Mouse (Mus musculus): ENCODE measurements around the gene Creb3l4.

The Creb3l4 gene

DNA sequence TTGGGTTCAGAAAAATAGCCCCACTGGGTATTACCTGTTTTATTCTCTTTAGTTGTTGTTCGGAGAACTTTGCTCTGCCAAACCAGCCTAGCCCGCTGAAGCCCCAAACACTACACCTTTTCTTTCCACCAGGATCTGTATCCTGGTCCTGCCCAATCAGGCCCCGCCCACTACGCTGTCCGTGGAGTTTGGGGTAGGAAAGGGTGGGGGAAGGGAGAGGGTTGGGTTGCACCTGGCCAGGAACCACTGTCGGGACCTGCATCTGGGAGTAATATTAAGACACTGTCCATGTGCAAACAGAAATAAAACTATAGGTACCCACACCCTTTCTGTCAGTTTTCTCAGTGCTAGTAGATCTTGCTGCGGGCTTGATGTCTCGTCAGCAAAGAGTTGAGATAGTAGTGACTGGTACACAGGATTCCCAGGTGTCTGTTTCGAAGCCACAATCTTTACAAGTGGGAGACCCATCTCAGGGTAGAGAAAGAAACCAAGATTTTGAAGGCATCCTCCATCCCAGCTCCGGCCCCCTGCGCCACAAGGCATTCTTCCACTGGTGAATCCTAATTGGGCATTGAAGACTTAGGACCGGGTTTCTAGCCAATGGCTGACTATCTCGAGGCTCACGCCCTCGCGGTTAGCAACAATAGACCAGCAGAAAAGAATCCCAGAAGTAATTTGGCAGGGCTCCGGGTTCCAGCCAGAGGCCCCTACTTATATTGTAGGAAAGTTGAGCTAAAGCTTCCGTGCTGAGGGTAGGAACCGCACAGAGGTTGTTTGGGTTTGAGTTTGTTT lies at the start of gene Creb3l4:
Creb3l4 (minus strand) TSS at position 529 of the 792 bp plus-strand sequence.
- ChIA-PET POLR2A (interaction anchor here in 3 of 4 experiments (0.6 to 7.5 kb wide), 30 partner anchors 9 to 270 kb away, joined by 3 to 108 read pairs (median 4); partner anchors contain the start of genes Jtb (in 3 of the 3), Rab13 (in 2 of the 3), Rps27 (in 2 of the 3) and Crtc2 (in 1 of the 3)), CTCF (interaction anchor here in 2 of 4 experiments (0.6 to 0.9 kb wide), 2 partner anchors 8 to 466 kb away, joined by 3 to 4 read pairs; no protein-coding TSS in a partner anchor)

DNA sequence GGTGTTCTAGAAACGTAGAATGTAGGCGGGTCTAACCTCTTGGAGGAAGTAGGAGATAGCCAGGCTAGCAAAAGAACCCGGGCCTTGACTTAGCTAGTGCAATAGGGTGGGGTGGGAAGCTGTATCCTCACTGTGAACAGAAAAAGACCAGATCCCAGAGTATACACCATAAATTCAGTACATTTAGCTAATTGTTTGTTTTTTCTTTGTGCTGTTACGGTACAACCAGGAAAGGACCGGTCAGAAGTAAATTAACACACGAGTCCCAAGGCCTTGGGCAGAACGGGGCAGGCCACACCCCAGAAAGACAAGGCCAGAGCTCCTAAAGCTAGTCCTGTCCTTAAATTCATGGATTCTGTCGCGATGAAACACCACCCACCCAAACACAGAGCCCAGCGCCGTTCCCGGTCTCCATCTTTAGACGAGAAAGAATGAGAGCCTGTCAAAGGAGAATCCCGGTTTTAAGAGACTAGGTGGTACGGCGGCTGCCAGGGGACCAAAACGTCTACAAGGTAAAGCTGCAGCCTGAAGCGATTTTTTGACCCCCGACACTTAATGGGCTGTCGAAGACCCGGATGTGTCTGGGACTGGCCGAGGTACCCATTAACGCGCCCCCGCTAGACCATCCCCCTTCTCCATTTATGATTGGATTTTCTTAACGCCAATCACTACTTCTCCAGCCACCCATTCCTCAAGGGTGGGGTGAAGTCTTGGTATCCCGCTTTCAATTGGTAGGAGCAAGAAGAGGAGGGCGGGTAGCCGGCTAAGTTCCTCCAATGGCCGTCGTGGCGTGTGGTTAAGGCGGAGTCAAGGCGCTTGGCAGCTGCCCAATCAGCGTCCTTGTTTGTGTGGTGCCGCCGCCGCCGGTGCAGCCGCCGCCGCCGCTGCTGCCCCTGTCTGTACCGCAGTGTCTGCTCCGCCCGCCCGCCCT lies 49.3 kb upstream of the Creb3l4 start, which contains the start of gene Gatad2b:
Gatad2b (plus strand) TSS at position 834 of the 931 bp plus-strand sequence.
- CTCF ChIA-PET, result interaction anchor here in 3 of 4 experiments (0.6 to 1.7 kb wide), 10 partner anchors 8 to 120 kb away, joined by 3 to 10 read pairs (median 4); no protein-coding TSS in a partner anchor
- POLR2A ChIA-PET, result interaction anchor here (0.5 to 3.8 kb wide), 100 partner anchors 8 to 965 kb away, joined by 3 to 33 read pairs (median 4); partner anchors contain the start of genes Rab13 (in 3 of the 4), Rps27 (in 3 of the 4), Slc39a1 (in 3 of the 4) and Chtop (in 2 of the 4)

- CTCF ChIA-PET, result interaction anchor here in 1 of 4 experiments (0.9 to 1.7 kb wide), 2 partner anchors 25 to 68 kb away, joined by 4 read pairs; no protein-coding TSS in a partner anchor
Observed at GRCm38 (mm10) chr3:90291982-90292344, 48.7 kb upstream of the Creb3l4 start.

DNA sequence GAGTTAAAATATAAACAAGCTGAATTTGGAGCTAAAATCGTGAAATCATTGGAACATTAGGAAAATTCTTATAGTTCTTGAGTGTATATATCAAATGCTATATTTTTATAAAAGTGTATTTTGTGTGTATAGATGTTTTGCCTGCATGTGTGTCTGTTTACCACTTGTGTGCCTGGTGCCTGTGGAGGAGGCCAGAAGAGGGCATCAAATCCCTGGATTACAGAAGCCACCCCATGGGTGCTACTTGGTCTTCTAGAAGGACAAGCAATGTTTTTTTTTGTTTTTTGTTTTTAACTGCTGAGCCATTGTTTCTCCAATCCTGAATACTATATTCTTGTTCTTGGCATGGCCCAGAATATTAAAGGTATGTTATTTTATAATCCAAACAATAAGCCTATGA lies 47.3 kb upstream of the Creb3l4 start:
- ChIA-PET CTCF (interaction anchor here in 2 of 4 experiments (0.6 kb wide), 2 partner anchors 168 to 506 kb away, joined by 3 read pairs; no protein-coding TSS in a partner anchor), POLR2A (interaction anchor here in 2 of 4 experiments (0.7 to 2.5 kb wide), 8 partner anchors 9 to 114 kb away, joined by 3 to 10 read pairs (median 4); no protein-coding TSS in a partner anchor)

More at GRCm38 (mm10) chr3:90291982-90292344, 48.7 kb upstream of the Creb3l4 start:
- POLR2A ChIA-PET, result interaction anchor here (0.5 to 3.8 kb wide), 53 partner anchors 8 to 350 kb away, joined by 3 to 33 read pairs (median 5); partner anchors contain the start of genes Slc39a1 (in 3 of the 4), Dennd4b (in 2 of the 4), Ints3 (in 2 of the 4) and Jtb (in 2 of the 4)

- POLR2A ChIA-PET, result interaction anchor here in 2 of 4 experiments (0.6 to 2.5 kb wide), 5 partner anchors 23 to 111 kb away, joined by 3 to 10 read pairs (median 6); no protein-coding TSS in a partner anchor
- CTCF ChIA-PET, result interaction anchor here in 1 of 4 experiments (0.6 kb wide), 1 partner anchor 1020 kb away, joined by 3 read pairs; no protein-coding TSS in a partner anchor
Observed at GRCm38 (mm10) chr3:90289403-90289802, 46.1 kb upstream of the Creb3l4 start.

DNA sequence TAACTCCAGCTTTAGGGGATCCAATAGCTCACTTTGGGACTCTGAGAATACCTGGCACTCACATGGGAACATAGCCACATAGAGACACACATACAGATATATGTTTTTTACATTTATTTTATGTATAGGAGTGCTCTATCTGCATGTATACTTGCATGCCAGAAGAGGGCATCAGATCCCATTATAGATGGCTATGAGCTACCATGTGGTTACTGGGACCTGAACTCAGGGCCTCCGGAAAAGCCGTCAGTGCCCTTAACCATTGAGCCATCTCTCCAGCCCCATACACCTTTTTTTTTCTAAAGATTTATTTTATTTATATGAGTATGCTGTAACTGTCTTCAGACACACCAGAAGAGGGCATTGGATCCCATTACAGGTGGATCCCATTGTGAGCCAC lies 40.8 kb upstream of the Creb3l4 start:
- ChIA-PET POLR2A (interaction anchor here (0.6 to 3.9 kb wide), 14 partner anchors 9 to 205 kb away, joined by 3 to 26 read pairs (median 4); partner anchors contain the start of genes Gatad2b (in 3 of the 4), Rab13 (in 2 of the 4), Rps27 (in 2 of the 4) and Slc39a1 (in 1 of the 4)), CTCF (interaction anchor here in 2 of 4 experiments (0.6 to 1.0 kb wide), 4 partner anchors 8 to 219 kb away, joined by 3 read pairs; no protein-coding TSS in a partner anchor)

DNA sequence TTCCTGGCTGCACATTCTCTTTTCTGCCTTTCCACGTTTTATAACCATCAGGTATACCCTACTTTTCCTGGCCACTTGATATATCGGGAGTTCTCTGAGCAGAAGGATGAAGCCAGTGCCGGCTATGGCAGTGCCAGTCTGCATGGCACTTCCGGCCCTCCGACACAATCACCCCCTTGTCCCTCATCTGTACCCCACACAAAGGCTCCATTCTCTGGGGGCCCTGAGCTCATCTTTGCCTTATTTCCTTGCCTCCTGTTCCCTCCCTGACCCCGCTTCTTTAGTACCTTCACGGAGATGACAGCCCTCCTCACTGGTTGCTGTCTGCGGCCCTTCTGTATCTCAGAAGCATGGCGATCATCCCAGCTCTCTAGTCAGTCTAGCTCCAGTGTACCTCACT lies 37.4 kb upstream of the Creb3l4 start:
- CTCF ChIA-PET, result interaction anchor here in 3 of 4 experiments (0.5 to 1.0 kb wide), 5 partner anchors 25 to 585 kb away, joined by 3 to 6 read pairs (median 4); no protein-coding TSS in a partner anchor
- POLR2A ChIA-PET, result interaction anchor here in 3 of 4 experiments (0.5 to 2.8 kb wide), 12 partner anchors 8 to 327 kb away, joined by 3 to 11 read pairs (median 4); partner anchors contain the start of genes Gatad2b (in 1 of the 3) and Slc39a1 (in 1 of the 3)

GRCm38 (mm10) chr3:90279743-90280142 lies 36.4 kb upstream of the Creb3l4 start:
- POLR2A ChIA-PET, result interaction anchor here in 3 of 4 experiments (0.6 to 5.9 kb wide), 13 partner anchors 9 to 953 kb away, joined by 3 to 34 read pairs (median 4); partner anchors contain the start of gene Gatad2b (in 2 of the 3)
- CTCF ChIA-PET, result interaction anchor here in 1 of 4 experiments (1.0 kb wide), 1 partner anchor 70 kb away, joined by 3 read pairs; no protein-coding TSS in a partner anchor

- POLR2A ChIA-PET, result interaction anchor here in 3 of 4 experiments (1.1 to 5.9 kb wide), 10 partner anchors 8 to 20 kb away, joined by 3 to 34 read pairs (median 6); partner anchors contain the start of gene Gatad2b (in 2 of the 3)
- CTCF ChIA-PET, result no interaction called here
Observed at GRCm38 (mm10) chr3:90279216-90279615, 35.9 kb upstream of the Creb3l4 start.

DNA sequence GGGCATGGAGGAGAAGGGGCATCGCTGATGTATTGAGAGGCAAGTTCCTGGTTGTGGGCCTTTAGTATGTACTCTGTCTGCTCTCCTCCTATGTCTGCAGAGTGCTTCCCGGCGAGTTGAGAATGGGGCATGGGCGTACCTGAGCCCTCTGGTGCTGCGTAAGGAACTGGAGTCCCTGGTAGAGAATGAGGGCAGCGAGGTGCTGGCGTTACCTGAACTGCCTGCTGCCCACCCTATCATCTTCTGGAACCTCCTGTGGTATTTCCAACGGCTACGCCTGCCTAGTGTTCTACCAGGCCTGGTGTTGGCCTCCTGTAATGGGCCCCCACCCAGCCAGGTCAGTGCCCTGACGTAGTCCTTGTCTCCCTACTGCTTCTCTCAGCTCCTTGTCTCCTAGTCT lies 34.9 kb upstream of the Creb3l4 start:
- CTCF ChIA-PET, result interaction anchor here in 2 of 4 experiments (0.6 to 1.3 kb wide), 2 partner anchors 12 kb away, joined by 3 to 7 read pairs; no protein-coding TSS in a partner anchor
- POLR2A ChIA-PET, result interaction anchor here in 3 of 4 experiments (0.8 to 5.9 kb wide), 6 partner anchors 9 to 30 kb away, joined by 3 to 34 read pairs (median 4); partner anchors contain the start of genes Gatad2b (in 1 of the 3) and Slc39a1 (in 1 of the 3)

DNA sequence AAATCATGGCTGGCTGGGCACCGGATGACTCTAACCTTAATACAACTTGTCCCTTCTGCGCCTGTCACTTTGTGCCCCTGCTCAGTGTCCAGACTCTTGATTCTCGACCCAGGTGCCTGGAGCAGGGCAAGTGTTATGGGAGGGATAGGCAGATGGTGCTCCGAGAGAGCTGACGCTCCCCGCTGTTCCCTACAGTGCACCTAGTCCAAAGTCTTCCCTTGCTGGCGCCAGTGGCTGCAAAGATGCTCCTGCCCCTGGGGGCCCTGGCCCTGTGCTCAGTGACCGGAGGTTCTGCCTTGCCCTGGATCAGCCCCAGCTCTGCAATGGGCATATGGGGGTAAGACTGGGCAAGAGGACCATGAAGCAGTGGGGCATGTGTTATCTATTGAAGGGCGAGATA lies 34.5 kb upstream of the Creb3l4 start:
- ChIA-PET POLR2A (interaction anchor here in 2 of 4 experiments (0.8 to 5.9 kb wide), 6 partner anchors 9 to 46 kb away, joined by 3 to 34 read pairs (median 3); partner anchors contain the start of genes Gatad2b (in 1 of the 2) and Slc39a1 (in 1 of the 2)), CTCF (interaction anchor here in 2 of 4 experiments (0.6 to 1.3 kb wide), 2 partner anchors 11 to 12 kb away, joined by 3 to 7 read pairs; no protein-coding TSS in a partner anchor)

GRCm38 (mm10) chr3:90276858-90277257 lies 33.5 kb upstream of the Creb3l4 start:
- POLR2A ChIA-PET, result interaction anchor here in 2 of 4 experiments (1.0 to 5.9 kb wide), 7 partner anchors 10 to 55 kb away, joined by 3 to 34 read pairs (median 4); partner anchors contain the start of gene Gatad2b (in 1 of the 2)
- CTCF ChIA-PET, result interaction anchor here in 1 of 4 experiments (0.7 kb wide), 1 partner anchor 292 kb away, joined by 11 read pairs; no protein-coding TSS in a partner anchor

DNA sequence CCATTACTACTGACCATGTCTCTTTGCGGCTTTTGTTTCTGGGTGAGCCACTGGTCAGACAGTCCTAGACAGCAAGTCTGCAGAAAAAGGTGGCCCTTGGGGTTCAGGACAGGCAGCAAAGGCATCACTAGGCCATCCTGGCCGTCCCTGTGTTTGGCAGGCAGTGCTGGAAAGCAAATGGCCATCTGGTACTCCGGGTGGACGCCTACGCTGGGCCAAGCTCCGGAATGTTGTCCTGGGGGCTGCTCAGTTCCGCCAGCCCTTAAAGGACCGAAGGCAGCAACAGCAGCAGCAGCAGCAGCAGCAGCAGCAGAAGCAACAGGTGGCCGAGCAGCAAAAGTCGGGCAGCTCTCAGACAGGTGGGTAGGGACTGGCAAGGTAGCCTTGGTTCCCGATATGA lies 32.0 kb upstream of the Creb3l4 start:
- CTCF ChIA-PET, result interaction anchor here in 1 of 4 experiments (0.9 kb wide), 1 partner anchor 9 kb away, joined by 3 read pairs; no protein-coding TSS in a partner anchor
- POLR2A ChIA-PET, result interaction anchor here in 2 of 4 experiments (1.3 to 5.9 kb wide), 4 partner anchors 9 to 27 kb away, joined by 3 to 34 read pairs (median 11); partner anchors contain the start of genes Dennd4b (in 1 of the 2) and Slc39a1 (in 1 of the 2)

- CTCF ChIA-PET, result interaction anchor here (0.5 to 1.3 kb wide), 7 partner anchors 7 to 160 kb away, joined by 3 to 5 read pairs (median 4); partner anchors contain the start of gene Dennd4b (in 1 of the 4)
Observed at GRCm38 (mm10) chr3:90273855-90274254, 30.5 kb upstream of the Creb3l4 start.

GRCm38 (mm10) chr3:90272170-90272569 lies 28.9 kb upstream of the Creb3l4 start:
- ChIA-PET CTCF (interaction anchor here in 2 of 4 experiments (0.6 to 1.2 kb wide), 4 partner anchors 12 to 101 kb away, joined by 3 to 4 read pairs (median 3); partner anchors contain the start of gene Slc39a1 (in 1 of the 2)), POLR2A (interaction anchor here in 3 of 4 experiments (0.7 to 3.7 kb wide), 15 partner anchors 8 to 60 kb away, joined by 3 to 27 read pairs (median 5); partner anchors contain the start of genes Gatad2b (in 3 of the 3), Creb3l4 (in 1 of the 3), Jtb (in 1 of the 3) and Rab13 (in 1 of the 3))

More at GRCm38 (mm10) chr3:90273855-90274254, 30.5 kb upstream of the Creb3l4 start:
- POLR2A ChIA-PET, result interaction anchor here in 3 of 4 experiments (0.6 to 5.9 kb wide), 20 partner anchors 7 to 194 kb away, joined by 3 to 34 read pairs (median 4); partner anchors contain the start of genes Gatad2b (in 3 of the 3), Dennd4b (in 2 of the 3), Jtb (in 2 of the 3) and Slc39a1 (in 2 of the 3)
